ENCODE assay signal across 13 mouse cellular contexts in the genomic region with DNA sequence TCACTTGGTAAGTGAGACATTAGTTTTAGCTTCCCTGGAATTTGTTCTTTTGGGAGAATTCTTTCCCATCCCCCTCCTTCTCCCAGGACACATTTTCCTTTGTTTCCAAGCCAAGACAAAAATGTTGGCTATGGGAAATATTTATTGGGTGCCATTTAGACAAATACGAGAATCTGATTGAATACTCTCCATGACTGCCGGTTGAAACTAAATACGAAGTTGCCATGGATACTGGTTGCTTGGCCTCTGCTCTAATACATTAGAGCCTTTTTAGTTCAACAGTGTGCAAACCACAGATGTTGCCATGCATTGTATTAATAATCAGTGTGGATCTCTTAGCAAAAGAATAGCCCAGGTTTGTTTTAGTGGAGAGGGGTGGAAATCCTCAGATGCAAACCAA.
DNase-seq lines count a peak whose midpoint lies in the region; ATAC-seq and TF ChIP-seq lines count a peak whose summit lies in the region.
"Had no signal": no experiment of that assay in that cellular context is flagged by ENCODE, and none has a peak within 500 bp of the region (broad histone marks: within the 10 kb centered on the region; RNA-seq: fewer than 3 reads in every experiment).

No protein-coding gene starts in this region.

- TF ChIP-seq POLR2A in brain, embryonic 14.5 days (IDR thresholded peaks at IDR 0.05; ENCODE audit: borderline replicate concordance, extremely low read depth, insufficient read depth, insufficient read length, poor library complexity, severe bottlenecking): no peak

- H3K4me1 ChIP-seq in limb, embryonic 13.5 days: no peaks in the 10 kb centered on the region
- no peaks in the 10 kb centered on the region for H3K4me1 ChIP-seq in limb, embryonic 10.5 days
- H3K4me1 ChIP-seq in forebrain, embryonic 15.5 days: peaks cover 3% of the 10 kb centered on the region; the same call in 1 of the 2 replicates
- peaks cover 6% of the 10 kb centered on the region for H3K4me1 ChIP-seq in midbrain, embryonic 13.5 days (replicated peaks)
- H3K4me1 ChIP-seq: liver, embryonic 13.5 days had no signal

- 48% methylated on average over 3 of the region's 3 CpGs for WGBS in limb, embryonic 13.5 days
- WGBS in limb, embryonic 10.5 days: 80% methylated on average over 3 of the region's 3 CpGs
- WGBS in forebrain, embryonic 15.5 days: 31% methylated on average over 3 of the region's 3 CpGs
- 17% methylated on average over 3 of the region's 3 CpGs for whole genome bisulfite sequencing in midbrain, embryonic 13.5 days

- no peak overlapping the region for H3K9ac ChIP-seq in limb, embryonic 13.5 days
- no peak overlapping the region for H3K9ac ChIP-seq in forebrain, embryonic 15.5 days (replicated peaks)
- no peak overlapping the region for H3K9ac ChIP-seq in midbrain, embryonic 13.5 days (replicated peaks)
- H3K9ac ChIP-seq: liver, embryonic 13.5 days had no signal

- no peak for DNase-seq in limb, embryonic 10.5 days (ENCODE audit: low spot score)
- peak; percentile 67 for DNase-seq in brain, embryonic 14.5 days (ENCODE audit: low read depth)
- DNase-seq in heart, adult 18-20 months: no peak
- DNase-seq in frontal cortex, postnatal 14 days (ENCODE audit: low spot score in 2 of 2): no peak
- no peak for DNase-seq in gastrocnemius, postnatal 14 days
- DNase-seq: cerebellum, adult 18-20 months; liver, embryonic 13.5 days; retina, postnatal 1 day; thymus, postnatal 14 days had no signal

- no peak overlapping the region for H3K27ac ChIP-seq in limb, embryonic 13.5 days
- no peak overlapping the region for H3K27ac ChIP-seq in limb, embryonic 10.5 days
- no peak overlapping the region for H3K27ac ChIP-seq in forebrain, embryonic 15.5 days (replicated peaks)
- no peak overlapping the region; the same call in 1 of the 2 replicates for H3K27ac ChIP-seq in midbrain, embryonic 13.5 days
- H3K27ac ChIP-seq: liver, embryonic 13.5 days had no signal

- no peak overlapping the region for H3K4me3 ChIP-seq in limb, embryonic 13.5 days
- H3K4me3 ChIP-seq in limb, embryonic 10.5 days: no peak overlapping the region
- no peak overlapping the region for H3K4me3 ChIP-seq in forebrain, embryonic 15.5 days
- H3K4me3 ChIP-seq in midbrain, embryonic 13.5 days (replicated peaks): no peak overlapping the region
- H3K4me3 ChIP-seq: liver, embryonic 13.5 days had no signal

- peak; percentile 64; the same call in 1 of the 2 replicates for ATAC-seq in limb, embryonic 13.5 days (ENCODE audit: low FRiP score, low read depth)
- ATAC-seq in forebrain, embryonic 15.5 days (replicated peaks): 0 out of 2 replicates have a peak, but pooled peaks have one; percentile 46
- peak; percentile 56; the same call in 1 of the 2 replicates for ATAC-seq in midbrain, embryonic 13.5 days
- ATAC-seq: inflammation-experienced regulatory T-cells, adult 6 months had no signal

- no peak overlapping the region for H3K4me2 ChIP-seq in limb, embryonic 13.5 days (replicated peaks)
- no peak overlapping the region for H3K4me2 ChIP-seq in forebrain, embryonic 15.5 days (replicated peaks)
- no peak overlapping the region for H3K4me2 ChIP-seq in midbrain, embryonic 13.5 days (replicated peaks)
- H3K4me2 ChIP-seq: liver, embryonic 13.5 days had no signal

- no peak for TF ChIP-seq CTCF in brain, embryonic 14.5 days (IDR thresholded peaks at IDR 0.05; ENCODE audit: borderline replicate concordance, extremely low read depth, insufficient read depth, insufficient read length)

- no peaks in the 10 kb centered on the region for H3K27me3 ChIP-seq in limb, embryonic 13.5 days
- H3K27me3 ChIP-seq in limb, embryonic 10.5 days (ENCODE audit: low read depth, poor library complexity, severe bottlenecking): no peaks in the 10 kb centered on the region
- H3K27me3 ChIP-seq in forebrain, embryonic 15.5 days: no peaks in the 10 kb centered on the region
- no peaks in the 10 kb centered on the region for H3K27me3 ChIP-seq in midbrain, embryonic 13.5 days
- H3K27me3 ChIP-seq: liver, embryonic 13.5 days had no signal

- intact Hi-C loops in gastrocnemius, postnatal 14 days (cut with DNase I; ENCODE audit: low total_unique reads): no loop called here

- H3K9me3 ChIP-seq in limb, embryonic 13.5 days: no peaks in the 10 kb centered on the region
- no peaks in the 10 kb centered on the region for H3K9me3 ChIP-seq in limb, embryonic 10.5 days (replicated peaks)
- H3K9me3 ChIP-seq in forebrain, embryonic 15.5 days: no peaks in the 10 kb centered on the region
- H3K9me3 ChIP-seq in midbrain, embryonic 13.5 days: peaks cover 2% of the 10 kb centered on the region; the same call in 1 of the 2 replicates
- H3K9me3 ChIP-seq: liver, embryonic 13.5 days had no signal

- no peaks in the 10 kb centered on the region for H3K36me3 ChIP-seq in limb, embryonic 13.5 days
- no peaks in the 10 kb centered on the region for H3K36me3 ChIP-seq in limb, embryonic 10.5 days
- H3K36me3 ChIP-seq in forebrain, embryonic 15.5 days: no peaks in the 10 kb centered on the region
- no peaks in the 10 kb centered on the region for H3K36me3 ChIP-seq in midbrain, embryonic 13.5 days
- H3K36me3 ChIP-seq: liver, embryonic 13.5 days had no signal
